Mouse (Mus musculus) small intestine, adult 2 months (tissue): ENCODE measurements around the gene Zfhx3. TPM values are rescaled to one million over a fixed set of nuclear protein-coding genes. Genes with fewer than 3 reads are reported as not detected.

ENCODE experiments used
- H3K27ac ChIP-seq: fragments of 200-500 bp; 2 replicates; pipeline ENCODE4 v1.5.1; 2012; ENCODE audit warnings: low read depth, low read length, control low read depth, inconsistent platforms; ENCODE audit not compliant: insufficient read depth
- H3K27me3 ChIP-seq: fragments of 200-500 bp; 2 replicates; pipeline ENCODE4 v1.6.1; 2012; ENCODE audit warnings: mild to moderate bottlenecking, moderate library complexity, low read length, inconsistent platforms; ENCODE audit not compliant: control insufficient read depth, insufficient read depth
- H3K36me3 ChIP-seq: fragments of 200-500 bp; 2 replicates; pipeline ENCODE4 v1.6.1; 2012; ENCODE audit warnings: mild to moderate bottlenecking, low read length, control low read depth, inconsistent platforms; ENCODE audit not compliant: control insufficient read depth, insufficient read depth
- H3K4me1 ChIP-seq: fragments of 200-500 bp; 2 replicates; pipeline ENCODE4 v1.6.1; 2012; ENCODE audit warnings: low read length, inconsistent platforms, mixed read lengths; ENCODE audit not compliant: control insufficient read depth, insufficient read depth, insufficient read length
- H3K4me3 ChIP-seq: fragments of 200-500 bp; 2 replicates; pipeline ENCODE4 v1.5.1; 2012; ENCODE audit warnings: low read depth, mild to moderate bottlenecking, control low read depth, inconsistent platforms, low read length, moderate library complexity
- CTCF ChIP-seq: fragments of 200-500 bp; IDR thresholded peaks from 2 replicates; pipeline ENCODE4 v1.5.1; 2012; ENCODE audit warnings: low read depth, mild to moderate bottlenecking, control low read depth, inconsistent platforms, low read length, moderate library complexity, mixed read lengths; ENCODE audit not compliant: insufficient replicate concordance, insufficient read length; ENCODE audit errors: extremely low read depth
- POLR2A ChIP-seq: fragments of 200-500 bp; IDR thresholded peaks from 2 replicates; pipeline ENCODE4 v1.6.1; 2012; ENCODE audit warnings: low read depth, mild to moderate bottlenecking, control low read depth, inconsistent platforms, low read length, moderate library complexity
- WGBS: fragments of 180-500 bp; shearing (Covaris S2); methylation state at CpG from one replicate; pipeline ENCODE4 v1.1.7; 2018; 5-methylcytosine and 5-hydroxymethylcytosine counted together
- polyA plus RNA-seq: library from polyadenylated mRNA; depleted of rRNA; stranded (reverse); fragments of >200 nt; gene quantifications from 2 replicates; pipeline ENCODE4 v1.2.3, GENCODE M21; 2012

Zfhx3 gene
- polyA plus RNA-seq, 1 experiment, result 2.0 TPM

DNA sequence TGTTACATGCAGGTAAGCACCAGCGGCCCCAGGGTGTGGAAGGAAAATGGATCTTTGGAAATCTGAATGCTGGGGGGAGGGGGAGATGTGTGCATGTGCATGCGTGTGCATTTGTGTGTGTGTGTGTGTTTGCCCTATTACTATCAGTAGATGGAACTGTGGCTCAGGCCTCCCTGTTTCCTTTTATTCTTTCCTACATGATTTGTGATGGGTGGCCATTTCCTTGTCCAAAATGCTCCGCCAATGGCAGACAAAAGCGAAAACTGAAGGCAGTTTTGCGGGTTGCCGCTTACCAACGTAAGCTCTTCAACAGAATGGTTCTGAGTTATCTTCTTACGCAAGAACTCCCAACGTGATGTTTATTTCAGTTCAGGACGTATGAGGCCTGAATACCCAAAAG is 910.6 kb downstream of the Zfhx3 start:
- TF ChIP-seq POLR2A, result no peak
- no peak for TF ChIP-seq CTCF

DNA sequence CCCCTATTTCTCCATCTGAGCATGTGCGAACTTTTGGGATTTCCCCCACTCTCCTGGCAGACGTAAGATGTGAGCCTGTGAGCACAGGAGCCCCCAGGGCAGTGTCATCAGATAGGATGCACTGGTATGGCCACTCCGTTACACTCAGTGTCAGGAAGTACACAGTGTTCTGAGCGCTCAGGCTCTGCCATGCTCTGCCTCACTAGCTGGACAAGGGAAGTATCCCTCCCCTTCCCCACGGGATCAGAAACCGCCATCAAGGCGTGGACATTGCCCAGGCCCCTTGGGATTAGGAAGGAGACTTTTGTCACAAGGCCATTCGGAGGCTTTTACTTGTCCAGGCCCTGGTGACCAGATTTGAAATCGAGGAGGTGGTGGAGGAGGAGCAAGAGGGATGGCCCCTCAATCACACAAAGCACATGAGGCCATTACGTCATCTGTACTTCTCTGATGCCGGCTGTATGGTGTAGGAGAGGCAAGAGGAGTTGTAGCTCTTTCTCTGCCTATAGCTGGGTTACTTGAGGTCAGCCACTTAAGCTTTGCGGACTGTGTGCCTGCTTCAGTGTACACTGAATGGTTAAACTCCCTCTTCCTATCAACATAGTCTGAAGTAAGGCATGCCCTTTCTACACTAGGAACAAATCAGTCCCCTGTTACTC is 912.1 kb downstream of the Zfhx3 start:
- Histone ChIP-seq H3K27ac (no peak overlapping the region), H3K4me1 (no peaks in the 10 kb centered on the region; the same call in 1 of the 2 replicates), H3K36me3 (no peaks in the 10 kb centered on the region), H3K27me3 (no peaks in the 10 kb centered on the region), H3K4me3 (no peak overlapping the region)
- WGBS, result 80% methylated on average over 12 of the region's 12 CpGs
- TF ChIP-seq POLR2A (no peak), CTCF (no peak)

More for the DNA sequence above, 910.6 kb downstream of the Zfhx3 start:
- peaks cover 5% of the 10 kb centered on the region for H3K4me1 ChIP-seq
- H3K36me3 ChIP-seq, result no peaks in the 10 kb centered on the region
- H3K27me3 ChIP-seq, result no peaks in the 10 kb centered on the region
- 87% methylated on average over 10 of the region's 10 CpGs for WGBS
- no peak overlapping the region for H3K27ac ChIP-seq
- no peak overlapping the region for H3K4me3 ChIP-seq

DNA sequence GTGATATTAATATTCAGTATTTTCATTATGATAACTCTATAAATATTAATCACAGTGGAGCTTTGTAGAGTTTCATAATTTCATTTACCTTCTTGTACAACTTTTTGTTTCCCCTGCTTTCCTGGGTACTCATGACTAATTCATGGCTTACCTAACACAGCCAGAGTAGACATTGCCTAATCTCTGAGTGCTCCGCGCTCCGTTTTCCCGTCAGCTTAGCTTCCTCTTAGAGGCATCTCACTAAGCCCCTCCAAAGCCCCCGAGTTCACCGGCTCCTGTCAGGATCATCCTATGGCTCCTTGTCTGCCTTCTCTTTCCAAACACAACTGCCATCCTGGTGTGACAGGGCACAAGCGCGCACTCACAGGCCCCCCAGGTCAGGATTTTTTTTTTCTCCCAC is 916.6 kb downstream of the Zfhx3 start:
- Histone ChIP-seq H3K36me3 (no peaks in the 10 kb centered on the region), H3K27ac (no peak overlapping the region), H3K4me3 (no peak overlapping the region), H3K27me3 (no peaks in the 10 kb centered on the region), H3K4me1 (no peaks in the 10 kb centered on the region; the same call in 1 of the 2 replicates)
- 93% methylated on average over 8 of the region's 8 CpGs for WGBS
- TF ChIP-seq POLR2A (no peak), CTCF (no peak)

GRCm38 (mm10) chr8:108859983-108860382 is 917.5 kb downstream of the Zfhx3 start:
- Histone ChIP-seq H3K36me3 (no peaks in the 10 kb centered on the region), H3K4me1 (no peaks in the 10 kb centered on the region; the same call in 1 of the 2 replicates), H3K27me3 (no peaks in the 10 kb centered on the region), H3K4me3 (no peak overlapping the region), H3K27ac (no peak overlapping the region)
- 76% methylated on average over 9 of the region's 9 CpGs for whole genome bisulfite sequencing
- TF ChIP-seq POLR2A (no peak), CTCF (no peak)

GRCm38 (mm10) chr8:108863440-108863839 is 921.0 kb downstream of the Zfhx3 start:
- no peaks in the 10 kb centered on the region for H3K27me3 ChIP-seq
- H3K27ac ChIP-seq, result no peak overlapping the region
- H3K4me1 ChIP-seq, result peaks cover 2% of the 10 kb centered on the region; the same call in 1 of the 2 replicates
- TF ChIP-seq CTCF (no peak), POLR2A (no peak)
- H3K4me3 ChIP-seq, result no peak overlapping the region
- 93% methylated on average over 10 of the region's 10 CpGs for WGBS
- H3K36me3 ChIP-seq, result no peaks in the 10 kb centered on the region

GRCm38 (mm10) chr8:108866430-108866829 is 924.0 kb downstream of the Zfhx3 start:
- Histone ChIP-seq H3K4me1 (peaks cover 2% of the 10 kb centered on the region; the same call in 1 of the 2 replicates), H3K27me3 (no peaks in the 10 kb centered on the region), H3K36me3 (no peaks in the 10 kb centered on the region), H3K4me3 (no peak overlapping the region), H3K27ac (no peak overlapping the region)
- TF ChIP-seq POLR2A (no peak), CTCF (no peak)
- WGBS, result 82% methylated on average over 7 of the region's 7 CpGs

- H3K27ac ChIP-seq, result 0 out of 2 replicates have a peak overlapping the region, but pooled peaks have one; percentile 5
Observed at GRCm38 (mm10) chr8:108867482-108868258, 925.2 kb downstream of the Zfhx3 start.

More at GRCm38 (mm10) chr8:108867482-108868258, 925.2 kb downstream of the Zfhx3 start:
- TF ChIP-seq POLR2A (no peak), CTCF (no peak)
- WGBS, result 61% methylated on average over 13 of the region's 13 CpGs
- H3K36me3 ChIP-seq, result no peaks in the 10 kb centered on the region
- H3K4me1 ChIP-seq, result peaks cover 2% of the 10 kb centered on the region; the same call in 1 of the 2 replicates
- H3K27me3 ChIP-seq, result no peaks in the 10 kb centered on the region
- H3K4me3 ChIP-seq, result no peak overlapping the region
